In the genomic region with DNA sequence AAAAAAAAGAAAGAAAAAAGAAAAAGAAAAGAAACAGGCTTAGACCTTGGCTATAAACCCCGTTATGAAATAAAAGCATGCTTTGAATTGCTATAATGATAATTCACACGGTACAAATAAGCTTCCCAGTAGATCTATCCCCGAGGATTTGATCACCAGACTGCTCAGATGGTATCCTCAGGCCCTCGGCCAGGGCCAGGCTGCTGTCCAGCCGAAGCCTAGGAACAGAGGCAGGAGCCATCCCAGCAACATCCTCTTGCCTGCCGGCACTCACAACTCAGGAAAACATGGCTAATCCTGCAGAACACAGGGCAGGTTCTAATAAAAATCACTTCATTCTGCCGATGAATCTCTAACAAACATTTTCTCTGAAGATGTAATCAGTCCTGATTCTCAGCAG, we compare ENCODE assay signal across 14 mouse cellular contexts.
"Had no signal": no experiment of that assay in that cellular context is flagged by ENCODE, and none has a peak within 500 bp of the region (broad histone marks: within the 10 kb centered on the region; RNA-seq: fewer than 3 reads in every experiment).

No protein-coding gene starts in this region.

- DNase-seq: gastrocnemius, adult 2 months; gastrocnemius, postnatal 10 days; gastrocnemius, postnatal 25 days; heart, adult 2 months; heart, postnatal 14 days; heart, postnatal 4 days; kidney, adult 18-20 months; kidney, adult 8-10 months; kidney, postnatal 10 days; kidney, postnatal 25 days; kidney, postnatal 4 days; liver; liver, embryonic 13.5 days; liver, postnatal 0 days had no signal
